Mouse (Mus musculus): ENCODE results near the gene Llph.

- TF ChIP-seq CTCF (conservative IDR thresholded peaks at IDR 0.05; ENCODE audit: low read length) (no peak), NANOG (IDR thresholded peaks at IDR 0.05; ENCODE audit: borderline replicate concordance, low read length) (no peak), POU5F1 (IDR thresholded peaks at IDR 0.05; ENCODE audit: borderline replicate concordance, low read length) (no peak)
Measured at GRCm38 (mm10) chr10:120182887-120183286, 44.0 kb upstream of the Llph start.

Data from E14TG2a.4 (cell line).